Mouse (Mus musculus): ENCODE measurements at regions not wholly inside any gene's neighbourhood (a gene's known extent, or its start where the extent isn't known, plus 50 kb on each side); places are given as distances from the start of the nearest gene placed in this dataset.

DNA sequence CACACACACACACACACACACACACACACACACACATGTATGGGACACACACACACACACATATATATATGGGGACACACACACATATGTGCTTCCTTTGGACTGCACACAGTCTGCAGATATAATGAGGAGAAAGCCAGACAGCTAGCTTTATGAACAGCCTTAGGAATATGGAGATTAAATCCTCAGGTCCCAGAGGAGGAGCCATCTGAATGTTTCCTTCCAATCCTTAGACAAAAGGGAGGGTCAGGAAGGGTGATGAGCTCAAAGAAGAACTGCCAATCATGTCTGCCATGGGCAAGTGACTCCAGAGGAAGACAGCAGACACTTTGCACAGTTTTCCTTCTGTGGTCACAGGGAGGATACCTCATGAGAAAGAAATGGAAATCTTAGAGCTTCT lies 168.0 kb downstream of the Lrig3 start:
- H3K4me3 ChIP-seq (replicated peaks), result no peak overlapping the region
- no peaks in the 10 kb centered on the region for H3K27me3 ChIP-seq
- no peaks in the 10 kb centered on the region for H3K9me3 ChIP-seq
- H3K4me1 ChIP-seq, result no peaks in the 10 kb centered on the region; the same call in 1 of the 2 replicates
- no peak overlapping the region for H3K27ac ChIP-seq
- H3K4me2 ChIP-seq, result no peak overlapping the region
- H3K9ac ChIP-seq, result no peak overlapping the region
- peak; percentile 33; the same call in 1 of the 2 replicates for ATAC-seq (ENCODE audit: low FRiP score)
- H3K36me3 ChIP-seq (replicated peaks), result no peaks in the 10 kb centered on the region

DNA sequence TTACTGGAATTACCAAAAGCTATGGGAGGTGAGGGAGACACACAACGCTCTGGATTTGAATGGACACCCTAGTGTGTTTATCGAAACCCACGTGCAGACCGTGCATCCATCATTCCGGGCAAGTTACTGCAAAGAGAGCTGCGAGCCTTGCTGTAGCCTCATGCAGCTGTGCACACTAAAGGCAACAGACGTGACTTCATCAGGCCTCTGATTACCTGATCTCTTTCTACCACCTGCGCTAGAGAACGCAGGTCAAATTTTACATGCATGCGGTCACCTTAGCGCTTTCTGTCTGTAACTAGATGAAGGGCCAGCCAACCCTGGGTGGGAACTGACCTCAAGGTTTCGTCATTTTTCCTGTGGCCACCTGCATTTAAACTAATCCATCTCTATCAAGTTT lies 172.6 kb downstream of the Lrig3 start:
- no peaks in the 10 kb centered on the region for H3K9me3 ChIP-seq
- no peak for ATAC-seq (ENCODE audit: low FRiP score)
- no peaks in the 10 kb centered on the region for H3K27me3 ChIP-seq
- no peak overlapping the region for H3K27ac ChIP-seq
- no peak overlapping the region for H3K4me2 ChIP-seq
- no peak overlapping the region for H3K4me3 ChIP-seq (replicated peaks)
- no peaks in the 10 kb centered on the region; the same call in 1 of the 2 replicates for H3K4me1 ChIP-seq
- WGBS, result 92% methylated on average over 12 of the region's 12 CpGs
- H3K9ac ChIP-seq, result no peak overlapping the region
- no peaks in the 10 kb centered on the region for H3K36me3 ChIP-seq (replicated peaks)

DNA sequence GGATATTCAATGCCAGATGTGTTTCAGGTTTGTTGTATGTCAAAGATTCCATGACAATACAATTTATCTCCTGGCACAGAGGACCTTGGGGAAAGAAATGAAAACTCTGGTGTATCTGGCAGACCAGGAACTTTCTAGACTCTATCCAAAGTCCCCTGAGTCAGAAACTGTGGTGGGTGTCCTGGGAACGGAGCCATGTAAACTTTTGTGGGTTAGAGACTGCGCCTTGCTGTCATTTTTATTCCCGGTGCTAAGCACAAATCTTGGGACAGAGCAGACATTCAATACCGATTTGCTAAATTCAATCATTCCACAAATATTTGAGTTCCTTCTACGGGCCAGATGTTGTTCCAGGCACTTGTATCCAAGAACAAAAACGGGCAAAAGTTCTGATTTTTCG lies 175.6 kb downstream of the Lrig3 start:
- Histone ChIP-seq H3K9ac (no peak overlapping the region), H3K4me2 (no peak overlapping the region), H3K27me3 (no peaks in the 10 kb centered on the region), H3K36me3 (replicated peaks) (no peaks in the 10 kb centered on the region), H3K4me3 (replicated peaks) (no peak overlapping the region), H3K4me1 (no peaks in the 10 kb centered on the region), H3K9me3 (no peaks in the 10 kb centered on the region), H3K27ac (no peak overlapping the region)
- no peak for ATAC-seq (ENCODE audit: low FRiP score)
- 88% methylated on average over 7 of the region's 7 CpGs for WGBS

GRCm38 (mm10) chr10:126143833-126144232 lies 177.9 kb downstream of the Lrig3 start:
- Histone ChIP-seq H3K4me1 (no peaks in the 10 kb centered on the region), H3K9ac (no peak overlapping the region), H3K4me3 (replicated peaks) (no peak overlapping the region), H3K9me3 (no peaks in the 10 kb centered on the region), H3K27me3 (no peaks in the 10 kb centered on the region), H3K4me2 (no peak overlapping the region), H3K27ac (no peak overlapping the region), H3K36me3 (replicated peaks) (no peaks in the 10 kb centered on the region)
- ATAC-seq (ENCODE audit: low FRiP score), result no peak
- WGBS, result 85% methylated on average over 10 of the region's 10 CpGs

GRCm38 (mm10) chr10:126144609-126145202 lies 178.7 kb downstream of the Lrig3 start:
- Histone ChIP-seq H3K27ac (no peak overlapping the region), H3K4me1 (no peaks in the 10 kb centered on the region), H3K36me3 (replicated peaks) (no peaks in the 10 kb centered on the region), H3K27me3 (no peaks in the 10 kb centered on the region), H3K4me3 (replicated peaks) (no peak overlapping the region), H3K9me3 (no peaks in the 10 kb centered on the region), H3K4me2 (no peak overlapping the region), H3K9ac (no peak overlapping the region)
- ATAC-seq (ENCODE audit: low FRiP score), result no peak
- 81% methylated on average over 12 of the region's 12 CpGs for WGBS

DNA sequence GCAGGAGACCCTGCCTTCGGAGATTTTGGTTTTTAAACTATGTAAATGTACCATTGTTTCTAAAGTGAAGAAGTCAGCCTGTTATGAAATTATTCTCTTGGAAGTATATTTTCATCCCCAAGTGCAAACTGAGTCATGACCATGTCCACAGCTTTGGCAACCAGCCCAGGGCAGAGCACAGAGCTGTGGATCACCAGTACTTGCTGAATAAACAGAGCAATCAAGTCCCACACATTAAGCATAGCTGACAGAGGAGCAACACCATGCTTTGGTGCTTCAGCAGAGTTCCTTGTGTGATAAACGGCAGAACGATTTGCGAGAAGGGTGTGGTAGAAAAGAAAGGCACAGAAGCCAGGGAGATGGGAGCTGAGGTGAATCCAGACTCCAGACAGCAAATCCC lies 191.3 kb downstream of the Lrig3 start:
- WGBS, result 82% methylated on average over 4 of the region's 4 CpGs
- no peak overlapping the region for H3K4me2 ChIP-seq
- H3K9ac ChIP-seq, result no peak overlapping the region
- H3K36me3 ChIP-seq (replicated peaks), result no peaks in the 10 kb centered on the region
- no peak overlapping the region for H3K27ac ChIP-seq
- H3K4me3 ChIP-seq (replicated peaks), result no peak overlapping the region
- no peaks in the 10 kb centered on the region for H3K9me3 ChIP-seq
- no peaks in the 10 kb centered on the region for H3K27me3 ChIP-seq
- no peak for ATAC-seq (ENCODE audit: low FRiP score)
- H3K4me1 ChIP-seq, result no peaks in the 10 kb centered on the region; the same call in 1 of the 2 replicates

DNA sequence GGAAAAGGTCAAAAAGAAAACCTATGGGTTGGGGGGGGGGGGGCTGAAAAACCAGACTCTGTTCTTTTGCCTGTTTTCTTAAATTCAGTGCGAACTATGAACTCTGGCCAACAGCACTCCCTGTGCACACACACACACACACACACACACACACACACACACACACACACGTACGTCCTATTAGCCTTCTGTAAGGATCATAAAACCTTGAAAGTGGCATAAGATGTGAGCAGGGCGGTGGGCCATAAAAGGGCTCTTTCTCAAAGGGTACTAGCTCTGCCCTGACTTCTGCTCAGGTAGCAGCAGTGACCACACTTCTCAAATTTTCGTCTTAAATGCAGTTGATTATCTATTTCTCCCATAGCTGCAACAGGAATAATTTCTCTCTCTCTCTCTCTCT lies 199.2 kb downstream of the Lrig3 start:
- no peak for ATAC-seq (ENCODE audit: low FRiP score)
- no peak overlapping the region for H3K27ac ChIP-seq
- no peak overlapping the region for H3K9ac ChIP-seq
- no peaks in the 10 kb centered on the region for H3K36me3 ChIP-seq (replicated peaks)
- H3K4me2 ChIP-seq, result no peak overlapping the region
- H3K27me3 ChIP-seq, result no peaks in the 10 kb centered on the region
- H3K4me3 ChIP-seq (replicated peaks), result no peak overlapping the region
- no peaks in the 10 kb centered on the region; the same call in 1 of the 2 replicates for H3K4me1 ChIP-seq
- 79% methylated on average over 5 of the region's 5 CpGs for WGBS
- no peaks in the 10 kb centered on the region for H3K9me3 ChIP-seq

DNA sequence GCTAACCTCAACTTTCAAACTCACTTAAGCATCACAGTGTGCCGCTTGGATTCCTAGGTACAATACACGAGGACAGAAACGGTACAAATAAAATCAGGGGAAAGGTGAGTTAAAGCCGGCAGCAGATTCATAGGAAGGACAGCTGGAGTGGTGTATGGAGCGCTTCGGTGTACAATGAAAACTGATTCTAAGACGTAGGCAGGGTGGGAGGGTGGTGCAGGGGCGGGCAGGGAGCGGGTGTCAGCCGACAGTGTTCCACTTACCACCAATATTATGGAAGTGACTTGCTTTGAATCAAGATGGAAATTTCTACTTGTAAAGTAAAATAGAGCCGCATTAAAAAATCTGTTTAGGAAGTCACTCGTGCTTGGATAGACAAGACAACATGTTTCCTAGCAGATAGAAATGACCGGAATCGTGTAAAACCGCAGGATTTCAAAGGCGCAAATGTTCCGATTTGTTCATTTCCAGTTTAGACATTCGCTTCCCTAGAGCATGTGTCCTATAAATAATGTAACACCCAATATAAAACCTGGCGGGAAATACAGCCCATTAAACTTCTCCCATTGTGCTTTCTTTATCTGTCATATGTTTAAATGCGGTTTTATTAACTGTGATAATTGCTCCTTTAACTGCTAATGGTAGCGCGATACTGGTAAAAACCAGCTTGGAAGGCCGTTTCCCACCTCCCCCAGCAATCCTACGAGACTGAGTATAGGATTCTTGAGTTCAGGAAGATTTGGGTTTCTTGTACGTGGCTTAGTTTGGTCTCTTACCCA lies 203.3 kb downstream of the Lrig3 start:
- Histone ChIP-seq H3K27me3 (no peaks in the 10 kb centered on the region), H3K9me3 (no peaks in the 10 kb centered on the region), H3K36me3 (replicated peaks) (no peaks in the 10 kb centered on the region), H3K9ac (no peak overlapping the region), H3K4me1 (no peaks in the 10 kb centered on the region), H3K4me3 (replicated peaks) (no peak overlapping the region), H3K27ac (no peak overlapping the region), H3K4me2 (no peak overlapping the region)
- 93% methylated on average over 25 of the region's 25 CpGs for WGBS
- no peak for ATAC-seq (ENCODE audit: low FRiP score)

GRCm38 (mm10) chr10:126169874-126170163 lies 203.9 kb downstream of the Lrig3 start:
- no peaks in the 10 kb centered on the region for H3K27me3 ChIP-seq
- 63% methylated on average over 5 of the region's 5 CpGs for WGBS
- no peaks in the 10 kb centered on the region for H3K36me3 ChIP-seq (replicated peaks)
- no peak for ATAC-seq (ENCODE audit: low FRiP score)
- H3K9ac ChIP-seq, result no peak overlapping the region
- no peaks in the 10 kb centered on the region for H3K9me3 ChIP-seq
- H3K4me3 ChIP-seq (replicated peaks), result no peak overlapping the region
- no peak overlapping the region for H3K4me2 ChIP-seq
- H3K4me1 ChIP-seq, result no peaks in the 10 kb centered on the region
- H3K27ac ChIP-seq, result no peak overlapping the region

DNA sequence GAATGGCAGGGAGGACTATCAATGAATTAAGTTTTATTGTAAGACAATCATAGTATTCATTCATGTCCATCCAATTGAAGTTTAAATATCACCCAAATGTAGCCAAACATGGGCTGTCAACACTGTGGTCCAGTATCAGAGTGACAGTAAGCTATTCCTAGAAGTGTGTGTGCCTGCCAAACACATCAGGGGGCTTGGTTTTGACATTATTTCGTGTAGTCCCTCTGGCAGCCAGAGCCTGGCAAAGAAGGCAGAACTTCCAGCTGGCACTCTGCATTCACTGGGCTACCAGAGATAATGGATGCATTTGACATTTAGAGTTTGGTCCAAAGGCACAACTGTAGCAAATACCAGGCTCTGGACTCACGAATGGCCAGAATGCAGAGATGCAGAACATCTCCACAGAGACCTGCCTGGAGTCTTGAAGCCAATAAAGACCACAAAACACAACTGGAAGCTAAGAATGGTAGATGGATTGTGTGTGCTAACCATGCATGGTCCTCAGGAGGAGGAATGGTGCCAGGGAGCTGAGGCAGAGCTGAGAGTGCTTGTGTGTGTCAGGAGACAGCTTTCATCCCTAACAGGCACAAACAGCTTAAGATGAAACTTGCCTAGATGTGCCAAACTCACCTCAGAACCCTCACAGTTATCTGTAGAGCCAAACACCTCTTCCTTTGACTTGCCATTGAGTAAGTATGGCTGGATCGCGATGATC lies 210.9 kb downstream of the Lrig3 start:
- Histone ChIP-seq H3K4me3 (replicated peaks) (no peak overlapping the region), H3K27ac (no peak overlapping the region), H3K9ac (no peak overlapping the region), H3K4me2 (no peak overlapping the region), H3K9me3 (no peaks in the 10 kb centered on the region), H3K27me3 (no peaks in the 10 kb centered on the region), H3K4me1 (no peaks in the 10 kb centered on the region), H3K36me3 (replicated peaks) (no peaks in the 10 kb centered on the region)
- no peak for ATAC-seq (ENCODE audit: low FRiP score)
- 81% methylated on average over 4 of the region's 4 CpGs for WGBS

- Histone ChIP-seq H3K27me3 (no peaks in the 10 kb centered on the region), H3K36me3 (replicated peaks) (no peaks in the 10 kb centered on the region), H3K9me3 (no peaks in the 10 kb centered on the region), H3K9ac (no peak overlapping the region), H3K4me3 (replicated peaks) (no peak overlapping the region), H3K4me2 (no peak overlapping the region), H3K4me1 (no peaks in the 10 kb centered on the region), H3K27ac (no peak overlapping the region)
- WGBS, result 92% methylated on average over 2 of the region's 2 CpGs
- ATAC-seq (ENCODE audit: low FRiP score), result no peak
These were observed 216.4 kb downstream of the Lrig3 start for GRCm38 (mm10) chr10:126182386-126182785.

- Histone ChIP-seq H3K4me2 (no peak overlapping the region), H3K9me3 (no peaks in the 10 kb centered on the region), H3K36me3 (replicated peaks) (no peaks in the 10 kb centered on the region), H3K9ac (no peak overlapping the region), H3K27me3 (no peaks in the 10 kb centered on the region), H3K4me1 (no peaks in the 10 kb centered on the region), H3K4me3 (replicated peaks) (no peak overlapping the region), H3K27ac (no peak overlapping the region)
- 77% methylated on average over 2 of the region's 2 CpGs for WGBS
- ATAC-seq (ENCODE audit: low FRiP score), result no peak
These were observed 218.0 kb downstream of the Lrig3 start for GRCm38 (mm10) chr10:126183961-126184360.

DNA sequence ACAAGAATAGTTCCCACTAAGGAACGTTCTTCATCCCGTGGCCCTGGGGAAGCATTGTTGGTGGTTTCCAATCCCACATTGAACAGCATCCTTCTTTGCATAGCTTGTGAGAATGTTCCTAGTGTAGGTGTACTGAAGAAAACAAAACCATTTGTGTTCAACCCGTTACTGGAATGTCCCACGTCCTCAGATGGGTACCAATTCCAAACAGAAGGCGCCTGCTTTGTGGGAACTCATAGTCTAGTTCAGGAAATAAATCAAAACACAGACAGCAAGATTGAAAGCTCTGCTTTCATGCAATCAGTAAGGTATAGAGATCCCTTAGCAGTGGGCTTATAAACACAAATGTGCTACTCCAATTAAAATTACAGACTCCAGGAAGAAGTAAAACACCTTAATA lies 219.4 kb downstream of the Lrig3 start:
- Histone ChIP-seq H3K27me3 (no peaks in the 10 kb centered on the region), H3K27ac (no peak overlapping the region), H3K4me2 (no peak overlapping the region), H3K9me3 (no peaks in the 10 kb centered on the region), H3K4me1 (no peaks in the 10 kb centered on the region), H3K4me3 (replicated peaks) (no peak overlapping the region), H3K9ac (no peak overlapping the region), H3K36me3 (replicated peaks) (no peaks in the 10 kb centered on the region)
- ATAC-seq (ENCODE audit: low FRiP score), result no peak
- 93% methylated on average over 5 of the region's 5 CpGs for WGBS
